ENCODE assay signal across 16 mouse cellular contexts in genomic region chr5:50216956-50217355, GRCm38 (mm10).
DNase-seq lines count a peak whose midpoint lies in the region; ATAC-seq lines count a peak whose summit lies in the region.
"Had no signal": no experiment of that assay in that cellular context is flagged by ENCODE, and none has a peak within 500 bp of the region (broad histone marks: within the 10 kb centered on the region; RNA-seq: fewer than 3 reads in every experiment).

No protein-coding gene starts in this region.

- no peaks in the 10 kb centered on the region for H3K36me3 ChIP-seq in intestine, embryonic 16.5 days (ENCODE audit: control insufficient read depth, insufficient read depth, low read length)
- no peaks in the 10 kb centered on the region for H3K36me3 ChIP-seq in stomach, embryonic 15.5 days
- no peaks in the 10 kb centered on the region for H3K36me3 ChIP-seq in embryonic facial prominence, embryonic 10.5 days (replicated peaks)
- H3K36me3 ChIP-seq: embryonic facial prominence, embryonic 15.5 days; G1E; limb, embryonic 12.5 days; midbrain, embryonic 15.5 days had no signal

- H3K9ac ChIP-seq in intestine, embryonic 16.5 days (ENCODE audit: low read depth, low read length): no peak overlapping the region
- no peak overlapping the region for H3K9ac ChIP-seq in stomach, embryonic 15.5 days
- H3K9ac ChIP-seq: embryonic facial prominence, embryonic 15.5 days; hindbrain, embryonic 14.5 days; limb, embryonic 12.5 days; lung, embryonic 14.5 days; midbrain, embryonic 15.5 days had no signal

- no peak overlapping the region for H3K27ac ChIP-seq in intestine, embryonic 16.5 days (ENCODE audit: low read length)
- H3K27ac ChIP-seq in stomach, embryonic 15.5 days: no peak overlapping the region
- no peak overlapping the region for H3K27ac ChIP-seq in embryonic facial prominence, embryonic 10.5 days (replicated peaks)
- H3K27ac ChIP-seq: embryonic facial prominence, embryonic 15.5 days; hindbrain, embryonic 14.5 days; limb, embryonic 12.5 days; midbrain, embryonic 15.5 days had no signal

- H3K4me1 ChIP-seq in intestine, embryonic 16.5 days (ENCODE audit: control insufficient read depth, insufficient read depth, low read length): peaks cover 7% of the 10 kb centered on the region; the same call in 1 of the 2 replicates
- no peaks in the 10 kb centered on the region for H3K4me1 ChIP-seq in stomach, embryonic 15.5 days
- no peaks in the 10 kb centered on the region for H3K4me1 ChIP-seq in embryonic facial prominence, embryonic 10.5 days
- H3K4me1 ChIP-seq: embryonic facial prominence, embryonic 15.5 days; limb, embryonic 12.5 days; midbrain, embryonic 15.5 days had no signal

- H3K9me3 ChIP-seq in intestine, embryonic 16.5 days (ENCODE audit: control insufficient read depth, low read length): no peaks in the 10 kb centered on the region
- H3K9me3 ChIP-seq in stomach, embryonic 15.5 days: no peaks in the 10 kb centered on the region
- H3K9me3 ChIP-seq in embryonic facial prominence, embryonic 10.5 days: no peaks in the 10 kb centered on the region
- H3K9me3 ChIP-seq: embryonic facial prominence, embryonic 15.5 days; G1E; limb, embryonic 12.5 days; midbrain, embryonic 15.5 days had no signal

- peak; percentile 90 for ATAC-seq in intestine, embryonic 16.5 days
- peak; percentile 79 for ATAC-seq in stomach, embryonic 15.5 days (ENCODE audit: insufficient read depth, low FRiP score, low read depth)
- ATAC-seq: CD4-positive, CD25-positive, alpha-beta regulatory T cell, adult 4 months; midbrain, embryonic 15.5 days had no signal

- WGBS in intestine, embryonic 16.5 days: 35% methylated on average over 4 of the region's 4 CpGs
- 25% methylated on average over 4 of the region's 4 CpGs for WGBS in stomach, embryonic 15.5 days
- WGBS in embryonic facial prominence, embryonic 10.5 days: 44% methylated on average over 4 of the region's 4 CpGs

- DNase-seq in kidney, adult 9 months: peak; percentile 76
- peak; percentile 3 to 24 for DNase-seq in kidney, postnatal 4 days
- no peak for DNase-seq in embryonic facial prominence, embryonic 10.5 days (ENCODE audit: low spot score)
- no peak for DNase-seq in urinary bladder, adult 18-20 months (ENCODE audit: low spot score in 2 of 2)
- no peak for DNase-seq in adrenal gland, postnatal 14 days
- DNase-seq: cerebellum, adult 9-10 months; gastrocnemius, postnatal 14 days; lung, embryonic 14.5 days had no signal

- H3K4me2 ChIP-seq in intestine, embryonic 16.5 days (ENCODE audit: low read depth, low read length): no peak overlapping the region
- H3K4me2 ChIP-seq in stomach, embryonic 15.5 days: no peak overlapping the region
- H3K4me2 ChIP-seq: embryonic facial prominence, embryonic 15.5 days; hindbrain, embryonic 14.5 days; limb, embryonic 12.5 days; lung, embryonic 14.5 days; midbrain, embryonic 15.5 days had no signal

- no peak overlapping the region for H3K4me3 ChIP-seq in intestine, embryonic 16.5 days (ENCODE audit: low read length)
- no peak overlapping the region for H3K4me3 ChIP-seq in stomach, embryonic 15.5 days (replicated peaks)
- H3K4me3 ChIP-seq in embryonic facial prominence, embryonic 10.5 days: no peak overlapping the region
- H3K4me3 ChIP-seq: embryonic facial prominence, embryonic 15.5 days; limb, embryonic 12.5 days; midbrain, embryonic 15.5 days had no signal

- H3K27me3 ChIP-seq in intestine, embryonic 16.5 days (replicated peaks; ENCODE audit: control insufficient read depth, insufficient read depth, low read length): no peaks in the 10 kb centered on the region
- H3K27me3 ChIP-seq in stomach, embryonic 15.5 days (replicated peaks): no peaks in the 10 kb centered on the region
- H3K27me3 ChIP-seq in embryonic facial prominence, embryonic 10.5 days (replicated peaks; ENCODE audit: low read depth, poor library complexity, severe bottlenecking): no peaks in the 10 kb centered on the region
- H3K27me3 ChIP-seq: embryonic facial prominence, embryonic 15.5 days; limb, embryonic 12.5 days; midbrain, embryonic 15.5 days had no signal

Comparison
In these comparisons a context has a peak if more than half of its experiments do, and no peak if none do; other contexts are left out.
1. DNase-seq: peak in kidney, adult 9 months (single experiment) and kidney, postnatal 4 days (2 of 2); none in embryonic facial prominence, embryonic 10.5 days (single experiment), urinary bladder, adult 18-20 months (0 of 2) and adrenal gland, postnatal 14 days (single experiment).